Mouse (Mus musculus) neural tube, embryonic 13.5 days (tissue): ENCODE data around the gene Wnt6. TPM values are rescaled to one million over a fixed set of nuclear protein-coding genes. Genes with fewer than 3 reads are reported as not detected.

Experiments used
- ATAC-seq: fragments of 200-750 bp; cut with Nextera tagmentation; 2 replicates; pipeline ENCODE4 v1.8.0; 2017; ENCODE audit warnings: low read depth, mild to moderate bottlenecking, moderate TSS enrichment, moderate library complexity
- H3K27ac ChIP-seq: fragments of 300-500 bp; sonication (generic); replicated peaks from 2 replicates; pipeline ENCODE4 v1.5.1; 2015; ENCODE audit warnings: moderate library complexity, mild to moderate bottlenecking, inconsistent platforms
- H3K27me3 ChIP-seq: fragments of 300-500 bp; sonication (generic); 2 replicates; pipeline ENCODE4 v1.6.1; 2015; ENCODE audit warnings: mild to moderate bottlenecking, inconsistent platforms
- H3K36me3 ChIP-seq: fragments of 300-500 bp; sonication (generic); 2 replicates; pipeline ENCODE4 v1.6.1; 2015; ENCODE audit warnings: mild to moderate bottlenecking, inconsistent platforms
- H3K4me1 ChIP-seq: fragments of 300-500 bp; sonication (generic); replicated peaks from 2 replicates; pipeline ENCODE4 v1.6.1; 2015; ENCODE audit warnings: inconsistent platforms
- H3K4me2 ChIP-seq: fragments of 300-500 bp; sonication (generic); 2 replicates; pipeline ENCODE4 v1.6.1; 2015; ENCODE audit warnings: inconsistent platforms, mild to moderate bottlenecking, moderate library complexity
- H3K4me3 ChIP-seq: fragments of 300-500 bp; sonication (generic); 2 replicates; pipeline ENCODE4 v1.5.1; 2015; ENCODE audit warnings: mild to moderate bottlenecking, inconsistent platforms
- H3K9ac ChIP-seq: fragments of 300-500 bp; sonication (generic); 2 replicates; pipeline ENCODE4 v1.6.1; 2015; ENCODE audit warnings: moderate library complexity, mild to moderate bottlenecking, inconsistent platforms
- H3K9me3 ChIP-seq: fragments of 300-500 bp; sonication (generic); 2 replicates; pipeline ENCODE4 v1.6.1; 2016; ENCODE audit warnings: inconsistent platforms
- WGBS: fragments of 180-500 bp; shearing (Covaris S2); methylation state at CpG from one replicate; pipeline ENCODE4 v1.1.7; 2015; 5-methylcytosine and 5-hydroxymethylcytosine counted together
- polyA plus RNA-seq: library from polyadenylated mRNA; unstranded; fragments of >200 nt; fragmentation: Nextera tagmentation; extraction: Ambion mirVana; gene quantifications from 2 replicates; pipeline ENCODE4 v1.2.1, GENCODE M21; 2015

The Wnt6 gene
- polyA plus RNA-seq, 1 experiment from 2014 or later, result 8.9 TPM

- Histone ChIP-seq H3K4me2 (no peak overlapping the region), H3K27ac (no peak overlapping the region), H3K36me3 (no peaks in the 10 kb centered on the region), H3K27me3 (peaks cover 95% of the 10 kb centered on the region), H3K9ac (no peak overlapping the region), H3K9me3 (no peaks in the 10 kb centered on the region), H3K4me3 (no peak overlapping the region), H3K4me1 (peaks cover 27% of the 10 kb centered on the region)
- no peak for ATAC-seq
- WGBS, result 15% methylated on average over 14 of the region's 14 CpGs
Measured at GRCm38 (mm10) chr1:74782045-74782444, 10.4 kb downstream of the Wnt6 start.

GRCm38 (mm10) chr1:74783554-74783953 is 11.9 kb downstream of the Wnt6 start:
- H3K27me3 ChIP-seq, result peaks cover 95% of the 10 kb centered on the region
- under 1% methylated on average over 13 of the region's 13 CpGs for WGBS
- H3K9ac ChIP-seq, result peak overlapping the region; percentile 45
- no peak overlapping the region for H3K27ac ChIP-seq
- no peaks in the 10 kb centered on the region for H3K9me3 ChIP-seq
- no peaks in the 10 kb centered on the region for H3K36me3 ChIP-seq
- H3K4me1 ChIP-seq, result peaks cover 28% of the 10 kb centered on the region
- peak overlapping the region; percentile 72 for H3K4me2 ChIP-seq
- ATAC-seq, result 0 out of 2 replicates have a peak, but pooled peaks have one; percentile 58
- peak overlapping the region; percentile 41 for H3K4me3 ChIP-seq

DNA sequence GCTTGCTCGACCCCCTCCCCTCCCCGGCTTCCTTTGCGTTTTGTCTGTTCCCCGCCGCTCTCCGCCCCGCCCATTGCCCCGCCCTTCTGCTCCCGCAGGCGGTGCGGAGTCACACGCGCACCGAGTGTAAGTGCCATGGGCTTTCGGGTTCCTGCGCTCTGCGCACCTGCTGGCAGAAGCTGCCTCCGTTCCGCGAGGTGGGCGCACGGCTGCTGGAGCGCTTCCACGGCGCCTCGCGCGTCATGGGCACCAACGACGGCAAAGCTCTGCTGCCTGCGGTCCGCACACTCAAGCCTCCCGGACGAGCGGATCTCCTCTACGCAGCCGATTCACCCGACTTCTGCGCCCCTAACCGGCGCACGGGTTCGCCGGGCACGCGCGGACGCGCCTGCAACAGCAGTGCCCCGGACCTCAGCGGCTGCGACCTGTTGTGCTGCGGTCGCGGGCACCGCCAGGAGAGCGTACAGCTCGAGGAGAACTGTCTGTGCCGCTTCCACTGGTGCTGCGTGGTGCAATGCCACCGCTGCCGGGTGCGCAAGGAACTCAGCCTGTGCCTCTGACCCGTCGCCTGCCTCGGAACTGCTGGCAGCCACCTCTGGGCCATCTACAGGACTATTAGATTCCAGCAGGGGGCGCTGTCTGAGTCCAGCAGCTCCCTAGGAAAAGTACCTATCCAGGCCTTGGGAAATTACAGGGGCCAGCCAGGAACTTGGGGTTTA is 12.5 kb downstream of the Wnt6 start:
- ATAC-seq, result peak; percentile 59; the same call in 1 of the 2 replicates
- no peaks in the 10 kb centered on the region for H3K36me3 ChIP-seq
- H3K9ac ChIP-seq, result peak overlapping the region; percentile 45

GRCm38 (mm10) chr1:74787846-74788245 is 16.2 kb downstream of the Wnt6 start:
- Histone ChIP-seq H3K4me2 (no peak overlapping the region), H3K36me3 (no peaks in the 10 kb centered on the region), H3K27ac (no peak overlapping the region), H3K4me3 (no peak overlapping the region), H3K9me3 (no peaks in the 10 kb centered on the region), H3K27me3 (peaks cover 98% of the 10 kb centered on the region), H3K4me1 (peaks cover 45% of the 10 kb centered on the region), H3K9ac (no peak overlapping the region)
- WGBS, result 11% methylated on average over 7 of the region's 7 CpGs
- no peak for ATAC-seq

More for the DNA sequence above, 12.5 kb downstream of the Wnt6 start:
- Histone ChIP-seq H3K27ac (no peak overlapping the region), H3K4me3 (peak overlapping the region; percentile 41), H3K4me2 (peak overlapping the region; percentile 72), H3K4me1 (peaks cover 34% of the 10 kb centered on the region), H3K9me3 (no peaks in the 10 kb centered on the region), H3K27me3 (peaks cover 95% of the 10 kb centered on the region)
- WGBS, result under 1% methylated on average over 67 of the region's 67 CpGs

DNA sequence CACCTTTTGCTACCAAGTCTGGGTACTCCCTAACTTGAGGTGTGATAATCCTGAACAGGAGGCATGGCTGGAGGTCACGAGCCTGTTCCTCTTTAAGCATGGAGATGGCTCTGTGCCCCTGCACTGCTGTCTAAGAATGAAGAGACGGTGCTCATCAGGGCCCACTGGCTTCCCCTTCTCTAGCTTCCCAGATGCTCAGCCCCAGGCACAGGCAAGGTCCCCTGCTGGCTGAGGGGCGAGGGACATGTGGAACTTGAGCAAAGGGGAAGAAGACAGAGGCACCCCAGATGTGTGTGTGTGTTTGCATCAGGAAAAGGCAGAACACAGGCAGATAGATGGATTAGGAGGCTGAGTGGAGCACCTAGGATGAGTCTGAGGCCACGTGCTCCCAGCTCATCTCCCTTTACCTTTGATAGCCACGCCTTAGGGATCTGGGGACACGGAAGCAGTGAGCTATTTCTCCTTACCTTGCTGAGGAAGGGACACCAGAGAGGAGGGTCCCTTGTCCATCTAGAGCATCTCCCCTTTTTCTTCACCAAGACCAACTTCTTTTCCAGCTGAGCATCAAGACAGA is 17.0 kb downstream of the Wnt6 start:
- no peak for ATAC-seq
- Histone ChIP-seq H3K9me3 (no peaks in the 10 kb centered on the region), H3K4me3 (no peak overlapping the region), H3K27me3 (peaks cover 98% of the 10 kb centered on the region), H3K4me2 (no peak overlapping the region), H3K9ac (no peak overlapping the region), H3K4me1 (peaks cover 46% of the 10 kb centered on the region), H3K27ac (no peak overlapping the region), H3K36me3 (no peaks in the 10 kb centered on the region)
- 15% methylated on average over 6 of the region's 6 CpGs for WGBS

DNA sequence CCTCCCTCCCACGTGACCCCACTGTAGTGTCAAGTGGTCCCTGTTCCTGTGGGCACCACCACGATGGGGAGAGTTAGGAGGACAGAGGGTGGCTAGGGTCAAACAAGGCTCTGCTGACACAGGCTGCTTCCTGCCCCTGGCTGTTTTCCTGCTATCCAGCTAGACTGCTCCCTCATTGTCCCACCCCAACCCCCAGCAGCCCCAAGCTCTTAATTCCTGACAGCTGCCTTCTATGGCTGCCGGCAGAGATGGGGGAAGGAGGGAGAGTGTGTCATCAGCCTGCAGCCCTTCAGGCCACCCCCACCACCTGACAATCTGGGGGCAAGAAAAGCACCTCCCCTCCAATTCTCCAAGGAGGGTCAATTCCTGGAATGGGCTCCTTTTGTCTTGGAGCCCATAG is 18.4 kb downstream of the Wnt6 start:
- Histone ChIP-seq H3K4me3 (no peak overlapping the region), H3K4me2 (no peak overlapping the region), H3K27ac (no peak overlapping the region), H3K27me3 (peaks cover 98% of the 10 kb centered on the region), H3K4me1 (peaks cover 50% of the 10 kb centered on the region), H3K9me3 (no peaks in the 10 kb centered on the region), H3K36me3 (no peaks in the 10 kb centered on the region), H3K9ac (no peak overlapping the region)
- 6% methylated on average over 3 of the region's 3 CpGs for WGBS
- no peak for ATAC-seq

DNA sequence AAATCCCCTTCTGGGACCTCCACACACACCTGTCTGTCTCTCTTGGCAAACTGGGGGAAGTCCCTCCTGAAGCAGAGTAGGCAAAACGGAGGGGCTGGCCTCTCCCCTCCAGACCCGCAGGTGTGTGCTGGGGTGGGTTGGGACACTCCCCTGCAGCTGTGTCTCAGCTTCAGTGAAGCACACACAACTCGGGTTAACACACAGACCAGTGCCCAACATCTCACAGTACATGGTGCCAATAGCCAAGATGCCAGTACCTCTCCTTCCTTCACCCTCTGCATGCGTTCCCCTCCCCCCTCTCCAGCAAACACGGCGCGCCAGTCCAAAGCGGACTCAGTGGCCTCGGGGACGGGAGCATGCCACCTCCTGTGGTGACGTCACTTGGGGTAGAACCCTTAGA is 19.6 kb downstream of the Wnt6 start, which contains the start of gene Wnt10a:
TSS of gene Wnt10a (plus strand) at position 268 of the 400 bp plus-strand sequence.
- H3K9me3 ChIP-seq, result no peaks in the 10 kb centered on the region
- peaks cover 99% of the 10 kb centered on the region for H3K27me3 ChIP-seq
- peaks cover 55% of the 10 kb centered on the region for H3K4me1 ChIP-seq
- no peak within 1 kb of the TSS for H3K27ac ChIP-seq
- no peak for ATAC-seq
- H3K36me3 ChIP-seq, result no peaks in the 10 kb centered on the region
- 3% methylated on average over 11 of the region's 11 CpGs for WGBS
- H3K4me3 ChIP-seq, result peak within 1 kb of the TSS; percentile 29
- peak within 1 kb of the TSS; percentile 49 for H3K9ac ChIP-seq
- H3K4me2 ChIP-seq, result peak within 1 kb of the TSS; percentile 58

DNA sequence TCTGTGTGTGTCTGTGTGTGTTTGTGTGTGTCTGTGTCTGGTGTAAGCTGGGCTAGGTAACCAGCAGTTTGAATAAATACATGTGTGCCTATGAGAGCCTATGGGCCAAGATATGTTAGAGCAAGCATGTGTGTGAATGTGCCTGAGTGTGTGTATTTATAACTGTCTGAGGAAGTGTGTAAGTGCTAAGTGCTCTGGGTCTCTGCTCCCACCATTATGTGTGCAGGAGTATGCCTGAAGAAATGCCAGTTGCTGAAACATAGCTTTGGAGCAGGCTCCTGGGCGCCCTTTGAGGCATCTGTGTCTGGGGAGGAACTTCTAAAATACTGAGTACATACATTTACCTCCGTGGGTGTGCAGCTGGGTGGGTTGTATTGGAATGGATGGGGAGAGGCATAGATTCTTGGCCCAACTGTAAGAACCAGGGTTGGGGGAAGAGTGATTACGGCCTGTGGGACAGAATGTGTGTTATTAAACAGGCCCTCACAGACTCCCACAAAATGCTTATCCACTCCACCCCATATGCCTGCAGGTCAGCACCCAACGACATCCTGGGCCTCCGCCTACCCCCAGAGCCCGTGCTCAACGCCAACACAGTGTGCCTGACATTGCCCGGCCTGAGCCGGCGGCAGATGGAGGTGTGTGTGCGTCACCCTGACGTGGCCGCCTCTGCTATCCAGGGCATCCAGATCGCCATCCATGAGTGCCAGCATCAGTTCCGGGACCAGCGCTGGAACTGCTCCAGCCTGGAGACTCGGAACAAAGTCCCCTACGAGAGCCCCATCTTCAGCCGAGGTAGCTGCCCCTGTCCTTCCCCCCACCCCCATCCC is 21.4 kb downstream of the Wnt6 start:
- Histone ChIP-seq H3K27ac (no peak overlapping the region), H3K36me3 (no peaks in the 10 kb centered on the region), H3K4me3 (no peak overlapping the region), H3K9me3 (no peaks in the 10 kb centered on the region), H3K4me2 (no peak overlapping the region), H3K9ac (no peak overlapping the region), H3K27me3 (peaks cover 96% of the 10 kb centered on the region), H3K4me1 (peaks cover 67% of the 10 kb centered on the region)
- no peak for ATAC-seq
- WGBS, result 15% methylated on average over 19 of the region's 19 CpGs

DNA sequence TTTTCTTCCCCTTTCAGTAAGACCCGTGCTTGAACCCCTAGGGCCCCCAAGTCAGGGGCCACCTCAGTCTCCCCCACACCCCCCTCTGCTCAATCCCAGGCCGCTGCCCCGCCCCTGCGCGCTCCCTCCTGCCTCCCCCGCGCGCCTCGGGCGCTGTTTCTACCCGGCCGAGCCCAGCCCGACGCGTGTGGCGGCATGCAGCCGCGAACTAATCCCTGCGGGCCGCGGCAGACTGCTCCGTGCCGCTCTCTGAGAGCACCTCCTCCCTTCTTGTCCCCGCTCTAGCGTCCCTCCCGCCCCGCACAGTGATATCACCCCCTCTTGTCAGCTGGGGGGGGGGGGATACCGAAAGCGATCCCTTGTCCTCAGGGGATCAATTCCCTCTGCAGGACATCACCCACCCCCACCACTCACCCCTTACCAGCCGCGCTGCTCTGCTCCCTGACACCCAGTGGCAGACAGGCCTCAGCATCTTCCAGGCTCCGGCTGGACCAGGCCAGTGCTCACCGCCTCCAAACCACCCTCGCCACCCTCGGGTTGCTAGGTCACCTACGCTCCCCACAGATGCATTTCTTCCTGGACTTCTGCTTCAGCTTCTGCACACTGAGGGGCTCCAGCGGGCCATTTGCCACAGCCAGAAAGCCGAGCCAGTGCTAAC is 22.9 kb downstream of the Wnt6 start:
- H3K9ac ChIP-seq, result peak overlapping the region; percentile 2; the same call in 1 of the 2 replicates
- peak overlapping the region; percentile 18 for H3K4me3 ChIP-seq
- no peaks in the 10 kb centered on the region for H3K36me3 ChIP-seq
- H3K27me3 ChIP-seq, result peaks cover 96% of the 10 kb centered on the region
- H3K4me2 ChIP-seq, result peak overlapping the region; percentile 51
- peaks cover 60% of the 10 kb centered on the region for H3K4me1 ChIP-seq
- H3K9me3 ChIP-seq, result no peaks in the 10 kb centered on the region
- ATAC-seq, result no peak; the same call in 1 of the 2 replicates
- under 1% methylated on average over 34 of the region's 38 CpGs for WGBS
- no peak overlapping the region for H3K27ac ChIP-seq

- H3K4me2 ChIP-seq, result peak overlapping the region; percentile 51
- peak overlapping the region; percentile 2; the same call in 1 of the 2 replicates for H3K9ac ChIP-seq
- H3K27me3 ChIP-seq, result peaks cover 96% of the 10 kb centered on the region
- ATAC-seq, result no peak
- H3K27ac ChIP-seq, result no peak overlapping the region
- WGBS, result 6% methylated on average over 6 of the region's 11 CpGs
- H3K9me3 ChIP-seq, result no peaks in the 10 kb centered on the region
- H3K4me1 ChIP-seq, result peaks cover 55% of the 10 kb centered on the region
- peak overlapping the region; percentile 18; the same call in 1 of the 2 replicates for H3K4me3 ChIP-seq
- H3K36me3 ChIP-seq, result no peaks in the 10 kb centered on the region
Measured at GRCm38 (mm10) chr1:74795145-74795529, 23.4 kb downstream of the Wnt6 start.

DNA sequence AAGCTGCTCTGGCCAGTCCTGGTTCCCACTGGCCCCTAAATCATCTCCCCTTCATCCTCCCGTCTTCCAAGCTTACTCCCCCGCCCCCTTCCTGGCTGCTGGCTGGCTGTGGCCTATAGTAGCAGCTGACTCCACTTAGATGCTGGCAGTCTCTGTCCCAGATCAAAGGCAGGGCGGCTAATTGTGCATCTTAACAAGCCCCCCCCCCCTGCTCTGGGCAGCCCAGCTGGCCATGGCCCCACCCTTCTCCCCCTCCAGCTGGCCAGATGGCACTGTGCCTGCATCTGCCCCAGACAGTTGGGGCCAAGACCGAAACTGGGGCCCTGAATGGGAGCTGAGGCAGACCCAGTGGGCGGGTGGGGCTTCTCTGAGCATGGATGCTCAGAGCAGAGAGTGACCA is 25.8 kb downstream of the Wnt6 start:
- no peak overlapping the region for H3K4me3 ChIP-seq
- WGBS, result 6% methylated on average over 5 of the region's 5 CpGs
- H3K27me3 ChIP-seq, result peaks cover 95% of the 10 kb centered on the region
- no peaks in the 10 kb centered on the region for H3K9me3 ChIP-seq
- H3K36me3 ChIP-seq, result no peaks in the 10 kb centered on the region
- peaks cover 57% of the 10 kb centered on the region for H3K4me1 ChIP-seq
- ATAC-seq, result peak; percentile 62
- H3K27ac ChIP-seq, result no peak overlapping the region
- H3K9ac ChIP-seq, result no peak overlapping the region
- no peak overlapping the region for H3K4me2 ChIP-seq
